Mouse (Mus musculus) gastrocnemius, postnatal 25 days (tissue): Measurements from ENCODE around the gene Urah. TPM values are rescaled to one million over a fixed set of nuclear protein-coding genes. Genes with fewer than 3 reads are reported as not detected.

Experiments used
- DNase-seq: peaks from one replicate; pipeline ENCODE4 v3.0.0; 2022
- total RNA-seq, 2 experiments: library from RNA; stranded (reverse); gene quantifications; 1 replicate in 1 of 2; 2 replicates in 1 of 2; pipeline ENCODE4 v1.2.3; 2021

Gene Urah
- total RNA-seq, 2 experiments from 2014 or later = not detected

DNA sequence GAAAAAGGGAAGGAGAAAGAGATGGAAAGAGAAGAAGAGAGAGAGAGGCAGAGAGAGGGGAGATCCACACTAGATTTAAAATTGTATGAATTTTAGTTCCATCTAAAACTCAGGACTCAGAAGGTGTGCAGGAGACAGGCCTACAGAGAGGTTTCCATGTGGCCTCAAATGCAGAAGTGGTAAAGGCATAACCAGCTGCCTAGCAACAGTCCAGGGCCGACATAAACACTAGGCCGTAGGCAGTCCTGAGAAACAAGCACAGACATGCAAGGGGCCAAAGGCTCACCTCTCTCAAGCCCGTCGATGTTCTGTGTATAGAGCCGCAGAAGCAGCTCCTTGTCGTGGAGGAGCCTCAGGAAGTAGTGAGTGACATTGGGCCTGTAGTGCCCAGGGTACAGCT is 42.5 kb downstream of the Urah start:
- no peak for DNase-seq

DNA sequence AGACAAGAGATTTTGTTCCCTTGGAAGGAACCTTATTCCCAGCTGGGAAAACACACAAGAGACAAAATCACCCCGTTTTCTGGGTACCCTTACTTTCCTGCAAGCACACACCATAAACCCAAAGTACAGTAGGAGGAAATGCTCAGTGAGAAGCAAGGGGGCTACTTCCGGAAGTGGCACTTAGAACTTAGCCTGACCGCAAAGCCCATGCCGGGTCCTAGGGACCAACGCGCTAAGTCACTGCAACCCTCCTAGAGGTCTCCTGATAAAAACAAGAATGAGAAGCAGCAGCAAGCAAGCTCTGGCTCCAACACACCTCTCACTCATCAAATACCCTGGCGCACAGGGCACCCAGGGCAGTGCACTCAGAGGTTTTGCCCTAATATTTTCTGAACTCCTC is 44.5 kb downstream of the Urah start:
- DNase-seq = no peak

DNA sequence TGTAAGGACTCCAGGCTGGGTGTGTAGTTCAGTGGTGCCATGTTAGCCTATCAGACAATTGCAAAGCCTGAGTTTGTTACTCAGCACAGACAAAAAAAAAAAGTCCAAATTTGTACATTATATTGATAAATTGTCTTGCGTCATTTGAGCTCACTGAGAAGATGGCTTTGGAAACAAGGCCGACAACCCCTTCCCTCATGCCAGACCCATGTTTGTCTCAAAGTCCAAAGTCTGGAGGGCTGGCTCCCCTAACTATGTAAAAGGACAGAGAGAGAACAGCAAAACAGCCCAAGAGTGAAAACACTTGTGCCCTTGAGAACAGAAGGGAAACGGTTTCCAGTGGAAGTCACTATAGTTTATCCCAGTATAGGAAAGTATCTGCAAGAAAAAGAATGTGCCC is 45.6 kb downstream of the Urah start:
- no peak for DNase-seq

DNA sequence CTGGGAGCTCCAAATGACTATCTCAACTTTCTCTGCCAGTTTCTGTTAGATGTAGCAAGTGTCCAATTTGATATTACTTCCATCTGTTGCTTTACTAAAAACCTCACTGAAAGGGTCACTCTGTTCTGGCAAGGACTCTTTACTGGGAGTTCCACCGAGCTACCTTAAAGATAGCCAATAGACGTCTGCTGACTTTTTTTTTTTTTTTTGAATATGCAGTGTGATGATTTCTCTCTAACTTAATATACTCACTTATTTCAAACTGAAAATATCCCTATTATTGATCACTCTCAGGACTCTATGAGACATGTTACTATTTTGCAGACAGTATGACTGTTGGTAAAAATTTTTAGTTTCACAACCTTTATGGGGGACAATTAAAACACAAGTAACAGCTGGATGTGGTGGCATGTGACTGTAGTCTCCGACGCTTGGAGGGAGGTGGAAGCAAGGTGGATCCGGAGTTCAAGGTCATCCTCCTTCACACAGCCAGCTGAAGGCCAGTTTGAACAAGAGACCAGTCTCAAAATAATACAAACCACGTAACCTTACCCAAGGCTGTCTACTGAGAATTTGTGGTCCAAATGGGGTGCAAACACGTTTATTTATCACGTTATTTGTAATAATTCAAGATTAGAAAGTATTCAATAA is 46.2 kb downstream of the Urah start:
- DNase-seq = no peak

DNA sequence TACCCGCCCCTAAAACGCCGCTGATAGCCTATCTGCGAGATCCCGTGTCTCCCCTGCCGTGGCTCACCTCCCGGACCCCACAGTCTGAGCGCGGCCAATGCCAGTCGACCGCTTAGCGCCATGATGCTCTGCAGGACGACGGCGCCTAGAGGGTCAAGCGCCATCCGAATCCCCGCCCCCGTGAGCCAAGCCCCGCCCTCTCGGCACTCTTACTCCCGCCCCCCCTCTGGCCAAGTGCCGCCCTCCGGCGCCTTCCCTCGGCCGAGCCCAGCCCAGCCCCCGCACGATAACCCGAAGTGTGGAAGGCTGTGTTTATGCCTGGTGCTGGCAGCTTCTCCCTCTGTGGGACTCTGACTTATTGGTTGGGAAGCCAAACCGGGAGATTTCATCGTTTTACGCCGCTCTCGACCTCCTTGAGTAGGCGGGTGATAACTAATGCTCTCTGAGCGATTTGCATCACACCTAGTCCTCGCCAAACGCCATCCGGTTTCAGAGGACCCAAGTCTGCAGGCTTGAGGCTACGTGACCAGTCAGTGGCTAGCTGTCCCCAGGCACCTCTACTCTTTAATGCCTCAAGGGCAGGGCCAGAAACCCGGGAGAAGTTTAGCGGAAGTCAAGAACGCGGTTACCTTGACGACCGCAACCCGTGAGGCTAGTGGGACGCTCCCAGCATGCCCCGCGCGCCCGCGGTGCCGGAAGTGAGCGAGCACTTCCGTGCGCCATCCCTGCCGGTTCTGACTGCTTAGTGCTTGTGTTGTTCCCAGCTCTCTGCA is 47.1 kb downstream of the Urah start, which contains the start of the genes Psmd13 and Sirt3:
Gene Psmd13 (plus strand): TSS at position 273 of the 773 bp plus-strand sequence.
Gene Sirt3 (minus strand): TSS at position 614 of the 773 bp plus-strand sequence.
- DNase-seq = peak; percentile 90

DNA sequence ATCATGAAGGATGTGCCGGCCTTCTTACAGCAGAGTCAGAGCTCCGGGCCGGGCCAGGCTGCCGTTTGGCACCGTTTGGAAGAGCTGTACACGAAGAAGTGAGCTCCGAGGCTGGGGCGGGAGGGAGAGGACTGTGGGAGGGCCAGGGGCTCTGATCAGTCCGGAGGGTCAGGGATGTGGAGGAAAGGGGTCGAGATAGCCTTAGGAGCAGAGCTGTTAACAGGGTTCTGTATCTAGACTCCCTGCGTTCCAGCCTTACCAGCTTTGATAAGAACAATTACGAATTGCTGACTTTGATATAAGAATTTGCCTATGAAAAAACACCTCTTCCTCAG is 47.6 kb downstream of the Urah start:
- no peak for DNase-seq

Other genes starting within 250 kb of the Urah start
- not detected for gene Olfr46, start 233.7 kb upstream of the Urah start, total RNA-seq
- not detected for gene Olfr61, start 206.0 kb upstream of the Urah start, total RNA-seq
- gene Olfr53, start 188.6 kb upstream of the Urah start, total RNA-seq = not detected
- not detected for gene Olfr539, start 175.1 kb upstream of the Urah start, total RNA-seq
- gene Olfr45, start 153.1 kb upstream of the Urah start, total RNA-seq = not detected
- not detected for gene Olfr541, start 137.8 kb upstream of the Urah start, total RNA-seq
- gene Cyp2e1, start 71.3 kb upstream of the Urah start, total RNA-seq = 10 to 100 TPM in 1 of 2 experiments, under 1 TPM in 1; 0.92 to 35.9 TPM
- gene Syce1, start 47.2 kb upstream of the Urah start, total RNA-seq = not detected
- gene Zfp941, start 12.8 kb upstream of the Urah start, total RNA-seq = not detected
- gene Scgb1c1, start 10.5 kb downstream of the Urah start, total RNA-seq = not detected
- not detected for gene Odf3, start 12.8 kb downstream of the Urah start, total RNA-seq
- not detected for gene Gm45785, start 21.3 kb downstream of the Urah start, total RNA-seq
- gene Ric8a, start 21.9 kb downstream of the Urah start, total RNA-seq = 10 to 100 TPM; 13.5 to 14.0 TPM
- 10 to 100 TPM in 1 of 2 experiments, 1 to 10 TPM in 1; 7.7 to 10.6 TPM for gene Bet1l, start 22.6 kb downstream of the Urah start, total RNA-seq
- gene Psmd13, start 47.0 kb downstream of the Urah start, total RNA-seq = 10 to 100 TPM; 79.5 to 88.7 TPM
- gene Sirt3, start 47.3 kb downstream of the Urah start, total RNA-seq = 10 to 100 TPM; 25.4 to 26.6 TPM
- gene Cox8b, start 65.4 kb downstream of the Urah start, total RNA-seq = 1,000 to 10,000 TPM; 1,696 to 1,975 TPM
- not detected for gene Nlrp6, start 85.9 kb downstream of the Urah start, total RNA-seq
- gene Pgghg, start 106.4 kb downstream of the Urah start, total RNA-seq = 1 to 10 TPM; 4.3 to 4.6 TPM
- under 1 TPM in 1 of 2 experiments, not detected in 1; 0.64 TPM for gene Ifitm5, start 115.3 kb downstream of the Urah start, total RNA-seq
- not detected for gene Gm45717, start 120.9 kb downstream of the Urah start, total RNA-seq
- gene Ifitm2, start 121.0 kb downstream of the Urah start, total RNA-seq = 10 to 100 TPM; 54.0 to 75.5 TPM
- gene Ifitm1, start 132.2 kb downstream of the Urah start, total RNA-seq = under 1 TPM; 0.43 to 0.54 TPM
- gene Ifitm3, start 175.8 kb downstream of the Urah start, total RNA-seq = 10 to 100 TPM; 34.4 to 52.1 TPM
- gene Ifitm6, start 182.9 kb downstream of the Urah start, total RNA-seq = not detected
- not detected for gene Gm17387, start 194.1 kb downstream of the Urah start, total RNA-seq
- gene B4galnt4, start 226.1 kb downstream of the Urah start, total RNA-seq = not detected
- under 1 TPM in 1 of 2 experiments, not detected in 1; 0.29 TPM for gene Pkp3, start 243.2 kb downstream of the Urah start, total RNA-seq